Mouse (Mus musculus): Measurements from ENCODE around the gene Polr2e. TPM values are rescaled to one million over a fixed set of nuclear protein-coding genes. Genes with fewer than 3 reads are reported as not detected.
A peak's percentile ranks its signal among the peaks of the same experiment; 100 is the strongest.

The Polr2e gene
- polyA plus RNA-seq, 1 experiment from 2014 or later = 255 TPM

DNA sequence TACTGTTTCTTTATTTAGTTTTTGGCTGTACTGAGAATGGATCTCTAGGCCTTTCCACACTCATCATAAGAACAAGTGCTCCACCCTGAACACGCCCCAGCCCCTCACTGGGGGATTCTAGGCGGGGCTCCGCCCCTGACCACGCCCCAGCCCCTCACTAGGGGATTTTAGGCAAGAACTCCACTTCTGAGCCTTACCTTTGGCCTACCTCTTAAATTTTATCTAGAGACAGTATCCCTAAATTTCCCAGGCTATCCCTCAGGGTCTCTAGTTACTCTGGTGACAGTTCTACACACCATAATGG is 14.6 kb downstream of the Polr2e start:
- DNase-seq (ENCODE audit: low spot score) (no peak), ATAC-seq (replicated peaks; ENCODE audit: low FRiP score, low TSS enrichment, low read depth) (no peak)
- WGBS = 63% methylated on average over 4 of the region's 4 CpGs
- no peaks in the 10 kb centered on the region for H3K9me3 ChIP-seq (ENCODE audit: control insufficient read depth, low read length)
- H3K9ac ChIP-seq (ENCODE audit: low read length) = no peak overlapping the region
- H3K36me3 ChIP-seq (ENCODE audit: control insufficient read depth, insufficient read depth, low read length) = 0 out of 2 replicates have a peak, but pooled peaks cover 8% of the 10 kb centered on the region
- no peak overlapping the region for H3K4me3 ChIP-seq (ENCODE audit: low read depth, low read length)
- 0 out of 2 replicates have a peak, but pooled peaks cover 2% of the 10 kb centered on the region for H3K4me1 ChIP-seq (replicated peaks; ENCODE audit: control insufficient read depth, insufficient read depth, low read length)
- H3K27ac ChIP-seq (ENCODE audit: low read depth) = no peak overlapping the region
- no peaks in the 10 kb centered on the region for H3K27me3 ChIP-seq (replicated peaks; ENCODE audit: control insufficient read depth, insufficient read depth, low read length)
- H3K4me2 ChIP-seq (ENCODE audit: low read length) = no peak overlapping the region

DNA sequence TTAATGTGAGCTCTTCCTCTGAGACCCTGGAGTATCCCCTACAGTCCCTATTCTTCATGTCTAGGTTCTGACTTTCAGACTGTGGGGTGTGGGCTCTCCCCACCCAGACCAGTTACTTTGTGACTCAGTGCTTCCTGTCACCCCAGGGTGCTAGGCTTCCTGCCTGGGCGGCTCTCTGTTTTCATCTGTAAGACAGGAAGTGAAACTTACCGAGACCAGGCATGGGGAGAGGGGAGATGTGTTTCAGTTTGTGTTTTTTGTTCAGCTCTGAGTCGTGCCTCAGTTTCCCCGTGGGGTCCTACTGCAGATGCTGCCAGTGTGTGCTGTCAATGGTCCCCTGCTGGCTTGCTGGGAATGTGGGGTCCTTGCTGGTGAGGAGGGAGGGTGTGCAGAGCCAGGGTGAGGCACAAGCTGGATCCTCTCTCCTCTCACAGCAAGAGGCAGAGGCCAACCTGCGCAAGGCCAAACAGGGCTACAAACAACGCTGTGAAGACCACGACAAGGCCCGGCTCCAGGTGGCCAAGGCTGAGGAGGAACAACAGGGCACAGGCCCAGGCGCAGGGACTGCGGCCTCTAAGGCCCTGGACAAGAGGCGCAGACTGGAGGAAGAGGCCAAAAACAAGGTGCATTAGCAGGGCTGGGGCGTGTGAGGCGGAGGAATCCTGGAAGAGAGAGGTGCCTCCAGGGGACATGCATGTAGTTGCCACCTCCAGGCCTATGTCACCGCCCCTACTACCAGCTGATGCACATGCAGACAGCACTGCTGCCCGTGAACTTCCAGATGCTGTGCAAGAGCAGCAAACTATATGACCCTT is 15.2 kb downstream of the Polr2e start:
- Histone ChIP-seq H3K27ac (ENCODE audit: low read depth) (no peak overlapping the region), H3K9ac (ENCODE audit: low read length) (no peak overlapping the region), H3K36me3 (ENCODE audit: control insufficient read depth, insufficient read depth, low read length) (0 out of 2 replicates have a peak, but pooled peaks cover 8% of the 10 kb centered on the region), H3K4me2 (ENCODE audit: low read length) (no peak overlapping the region), H3K27me3 (replicated peaks; ENCODE audit: control insufficient read depth, insufficient read depth, low read length) (no peaks in the 10 kb centered on the region), H3K9me3 (ENCODE audit: control insufficient read depth, low read length) (no peaks in the 10 kb centered on the region), H3K4me1 (replicated peaks; ENCODE audit: control insufficient read depth, insufficient read depth, low read length) (0 out of 2 replicates have a peak, but pooled peaks cover 6% of the 10 kb centered on the region), H3K4me3 (ENCODE audit: low read depth, low read length) (no peak overlapping the region)
- 82% methylated on average over 15 of the region's 15 CpGs for WGBS
- DNase-seq (ENCODE audit: low spot score) (no peak), ATAC-seq (replicated peaks; ENCODE audit: low FRiP score, low TSS enrichment, low read depth) (no peak)

DNA sequence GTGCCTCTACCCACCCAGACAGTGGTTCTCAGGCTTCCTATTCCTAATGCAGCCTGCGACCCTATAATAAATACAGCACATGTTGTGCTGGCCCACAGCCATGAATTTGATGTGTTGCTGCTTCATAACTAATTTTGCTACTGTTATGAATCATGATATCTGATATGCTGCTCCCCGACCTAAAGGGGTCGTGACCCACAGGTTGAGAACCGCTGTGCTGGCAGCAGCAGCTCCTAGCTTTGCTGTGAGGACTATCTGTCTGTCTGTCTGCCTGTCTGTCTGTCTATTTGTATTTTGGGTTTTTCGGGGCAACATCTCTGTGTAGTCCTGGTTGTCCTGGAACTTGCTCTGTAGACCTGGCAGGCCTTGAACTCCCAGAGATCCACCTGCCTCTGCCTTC is 15.8 kb downstream of the Polr2e start:
- Histone ChIP-seq H3K27ac (ENCODE audit: low read depth) (no peak overlapping the region), H3K27me3 (replicated peaks; ENCODE audit: control insufficient read depth, insufficient read depth, low read length) (no peaks in the 10 kb centered on the region), H3K9me3 (ENCODE audit: control insufficient read depth, low read length) (no peaks in the 10 kb centered on the region), H3K36me3 (ENCODE audit: control insufficient read depth, insufficient read depth, low read length) (0 out of 2 replicates have a peak, but pooled peaks cover 4% of the 10 kb centered on the region), H3K4me3 (ENCODE audit: low read depth, low read length) (no peak overlapping the region), H3K9ac (ENCODE audit: low read length) (no peak overlapping the region), H3K4me2 (ENCODE audit: low read length) (no peak overlapping the region), H3K4me1 (replicated peaks; ENCODE audit: control insufficient read depth, insufficient read depth, low read length) (peaks cover 13% of the 10 kb centered on the region; the same call in 1 of the 2 replicates)
- DNase-seq (ENCODE audit: low spot score) (no peak), ATAC-seq (replicated peaks; ENCODE audit: low FRiP score, low TSS enrichment, low read depth) (no peak)
- 81% methylated on average over 5 of the region's 5 CpGs for WGBS

DNA sequence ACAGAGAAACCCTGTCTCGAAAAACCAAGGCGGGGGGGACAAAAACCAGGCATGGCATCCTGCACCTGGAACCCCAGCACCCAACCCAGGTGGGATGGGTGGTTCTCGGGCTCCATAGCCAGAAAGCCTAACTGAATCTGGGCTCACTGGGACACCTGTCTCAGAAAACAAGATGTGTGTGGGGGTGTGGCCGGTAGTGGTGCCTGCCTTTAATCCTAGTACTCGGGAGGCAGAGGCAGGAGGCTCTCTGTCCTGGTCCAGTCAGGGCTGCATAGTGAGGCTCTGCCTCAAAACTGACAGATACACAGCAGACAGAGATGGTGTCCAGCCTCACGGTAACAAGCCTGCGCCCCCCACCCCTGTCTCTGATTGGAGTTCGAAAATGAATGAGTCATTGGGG is 16.8 kb downstream of the Polr2e start:
- 97% methylated on average over 8 of the region's 8 CpGs for WGBS
- H3K9ac ChIP-seq (ENCODE audit: low read length) = no peak overlapping the region
- peaks cover 14% of the 10 kb centered on the region; the same call in 1 of the 2 replicates for H3K4me1 ChIP-seq (replicated peaks; ENCODE audit: control insufficient read depth, insufficient read depth, low read length)

DNA sequence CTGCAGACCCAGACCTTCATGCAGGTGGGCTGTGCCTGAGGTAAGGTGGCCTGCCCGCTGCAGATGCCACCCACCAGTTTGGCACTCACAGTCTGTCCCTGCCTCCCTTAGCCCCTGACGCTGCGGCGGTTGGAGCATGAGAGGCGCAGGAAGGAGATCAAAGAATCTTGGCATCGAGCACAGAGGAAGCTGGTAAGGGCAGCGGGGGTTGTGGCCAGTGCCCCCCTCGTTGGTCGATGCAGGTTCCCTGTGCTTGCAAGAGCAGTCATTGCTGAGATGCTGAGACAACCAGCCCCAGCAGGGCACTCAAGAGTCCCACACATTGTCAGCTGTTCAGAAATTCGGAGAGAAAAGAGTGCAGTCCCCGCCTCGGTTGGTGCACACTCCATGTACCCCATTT is 17.4 kb downstream of the Polr2e start:
- no peak for DNase-seq (ENCODE audit: low spot score)
- Histone ChIP-seq H3K9ac (ENCODE audit: low read length) (no peak overlapping the region), H3K36me3 (ENCODE audit: control insufficient read depth, insufficient read depth, low read length) (0 out of 2 replicates have a peak, but pooled peaks cover 3% of the 10 kb centered on the region), H3K4me2 (ENCODE audit: low read length) (no peak overlapping the region), H3K4me1 (replicated peaks; ENCODE audit: control insufficient read depth, insufficient read depth, low read length) (peaks cover 14% of the 10 kb centered on the region; the same call in 1 of the 2 replicates), H3K27me3 (replicated peaks; ENCODE audit: control insufficient read depth, insufficient read depth, low read length) (no peaks in the 10 kb centered on the region), H3K4me3 (ENCODE audit: low read depth, low read length) (no peak overlapping the region), H3K27ac (ENCODE audit: low read depth) (no peak overlapping the region), H3K9me3 (ENCODE audit: control insufficient read depth, low read length) (no peaks in the 10 kb centered on the region)
- no peak for ATAC-seq (replicated peaks; ENCODE audit: low FRiP score, low TSS enrichment, low read depth)
- 94% methylated on average over 12 of the region's 12 CpGs for WGBS

More for the DNA sequence above, 16.8 kb downstream of the Polr2e start:
- Histone ChIP-seq H3K27ac (ENCODE audit: low read depth) (no peak overlapping the region), H3K4me3 (ENCODE audit: low read depth, low read length) (no peak overlapping the region), H3K27me3 (replicated peaks; ENCODE audit: control insufficient read depth, insufficient read depth, low read length) (no peaks in the 10 kb centered on the region), H3K36me3 (ENCODE audit: control insufficient read depth, insufficient read depth, low read length) (0 out of 2 replicates have a peak, but pooled peaks cover 3% of the 10 kb centered on the region), H3K9me3 (ENCODE audit: control insufficient read depth, low read length) (no peaks in the 10 kb centered on the region), H3K4me2 (ENCODE audit: low read length) (no peak overlapping the region)
- ATAC-seq (replicated peaks; ENCODE audit: low FRiP score, low TSS enrichment, low read depth) = no peak
- no peak for DNase-seq (ENCODE audit: low spot score)

DNA sequence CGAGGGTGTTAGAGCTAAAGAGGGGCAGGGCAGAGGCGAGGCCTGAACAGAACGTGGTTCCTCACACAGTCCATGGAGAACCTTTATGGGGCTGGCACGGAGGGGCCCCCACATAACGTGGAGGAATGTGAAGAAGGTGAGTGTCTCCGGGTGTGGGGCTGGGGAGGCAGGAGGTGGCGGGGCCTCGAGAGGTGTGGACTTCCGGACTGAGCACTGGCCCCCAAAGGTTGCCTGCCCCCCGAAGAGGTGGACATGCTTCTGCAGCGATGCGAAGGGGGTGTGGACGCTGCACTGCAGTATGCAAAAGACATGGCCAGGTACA is 18.3 kb downstream of the Polr2e start:
- Histone ChIP-seq H3K4me2 (ENCODE audit: low read length) (no peak overlapping the region), H3K9ac (ENCODE audit: low read length) (no peak overlapping the region), H3K9me3 (ENCODE audit: control insufficient read depth, low read length) (no peaks in the 10 kb centered on the region), H3K4me1 (replicated peaks; ENCODE audit: control insufficient read depth, insufficient read depth, low read length) (peaks cover 14% of the 10 kb centered on the region; the same call in 1 of the 2 replicates), H3K4me3 (ENCODE audit: low read depth, low read length) (no peak overlapping the region), H3K27me3 (replicated peaks; ENCODE audit: control insufficient read depth, insufficient read depth, low read length) (0 out of 2 replicates have a peak, but pooled peaks cover under 1% of the 10 kb centered on the region), H3K27ac (ENCODE audit: low read depth) (no peak overlapping the region), H3K36me3 (ENCODE audit: control insufficient read depth, insufficient read depth, low read length) (0 out of 2 replicates have a peak, but pooled peaks cover 3% of the 10 kb centered on the region)
- DNase-seq (ENCODE audit: low spot score) (no peak), ATAC-seq (replicated peaks; ENCODE audit: low FRiP score, low TSS enrichment, low read depth) (no peak)
- 87% methylated on average over 13 of the region's 13 CpGs for WGBS

DNA sequence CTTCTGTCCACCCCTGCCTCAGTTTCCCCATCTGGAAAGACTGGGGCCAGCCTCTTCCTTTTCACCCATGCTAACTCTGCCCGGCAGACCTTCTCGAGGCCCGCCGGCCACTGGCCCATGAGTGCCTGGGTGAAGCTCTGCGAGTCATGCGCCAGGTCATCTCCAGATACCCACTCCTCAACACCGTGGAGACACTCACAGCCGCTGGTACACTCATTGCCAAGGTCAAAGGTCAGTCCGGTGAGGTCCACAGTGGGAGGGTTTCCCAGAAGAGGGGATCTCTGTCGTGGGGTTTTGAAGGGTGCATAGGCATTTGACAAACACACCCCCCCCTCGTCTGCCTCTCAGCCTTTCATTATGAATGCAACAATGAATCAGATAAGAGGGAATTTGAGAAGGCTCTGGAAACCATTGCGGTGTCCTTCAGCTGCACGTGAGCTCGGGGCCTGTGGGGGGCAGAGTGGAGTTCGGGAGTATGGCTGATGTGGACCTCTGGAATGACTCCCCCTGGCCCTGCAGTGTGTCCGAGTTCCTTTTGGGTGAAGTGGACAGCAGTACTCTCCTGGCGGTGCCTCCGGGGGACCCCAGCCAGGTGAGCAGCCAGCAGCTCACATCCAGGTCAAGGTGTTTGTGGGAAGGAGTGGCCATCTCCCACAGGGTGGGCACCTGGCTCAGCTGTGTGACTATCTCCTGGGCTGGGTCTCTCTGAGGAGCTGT is 18.8 kb downstream of the Polr2e start:
- DNase-seq (ENCODE audit: low spot score) (no peak), ATAC-seq (replicated peaks; ENCODE audit: low FRiP score, low TSS enrichment, low read depth) (no peak)
- H3K4me1 ChIP-seq (replicated peaks; ENCODE audit: control insufficient read depth, insufficient read depth, low read length) = peaks cover 14% of the 10 kb centered on the region; the same call in 1 of the 2 replicates
- peaks cover 4% of the 10 kb centered on the region; the same call in 1 of the 2 replicates for H3K27me3 ChIP-seq (replicated peaks; ENCODE audit: control insufficient read depth, insufficient read depth, low read length)
- H3K9me3 ChIP-seq (ENCODE audit: control insufficient read depth, low read length) = no peaks in the 10 kb centered on the region
- WGBS = 87% methylated on average over 18 of the region's 18 CpGs
- peak overlapping the region; percentile 47 for H3K4me2 ChIP-seq (ENCODE audit: low read length)
- H3K9ac ChIP-seq (ENCODE audit: low read length) = no peak overlapping the region
- no peak overlapping the region for H3K4me3 ChIP-seq (ENCODE audit: low read depth, low read length)
- 0 out of 2 replicates have a peak, but pooled peaks cover 3% of the 10 kb centered on the region for H3K36me3 ChIP-seq (ENCODE audit: control insufficient read depth, insufficient read depth, low read length)
- H3K27ac ChIP-seq (ENCODE audit: low read depth) = no peak overlapping the region

DNA sequence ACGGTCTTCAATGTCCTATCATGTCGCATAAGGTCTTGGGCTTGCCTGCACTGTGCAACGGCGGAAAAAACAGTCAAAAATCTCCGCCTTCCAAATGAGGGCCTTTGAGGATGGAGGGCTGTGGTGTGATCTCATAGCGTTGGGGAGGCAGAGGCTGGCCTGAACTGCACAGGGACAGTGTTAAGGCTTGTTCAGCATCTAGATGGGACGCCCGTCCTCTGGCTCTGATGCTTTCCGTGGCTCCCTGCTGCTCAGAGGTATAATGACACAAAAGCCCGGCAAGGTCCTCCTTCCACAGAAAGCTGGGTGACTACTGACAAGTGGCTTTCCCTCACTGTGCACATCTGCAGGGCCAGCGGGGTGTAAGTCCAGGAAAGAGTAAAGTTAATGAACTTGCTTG is 19.4 kb downstream of the Polr2e start:
- H3K4me1 ChIP-seq (replicated peaks; ENCODE audit: control insufficient read depth, insufficient read depth, low read length) = peaks cover 14% of the 10 kb centered on the region; the same call in 1 of the 2 replicates
- 0 out of 2 replicates have a peak, but pooled peaks cover 3% of the 10 kb centered on the region for H3K36me3 ChIP-seq (ENCODE audit: control insufficient read depth, insufficient read depth, low read length)
- H3K9me3 ChIP-seq (ENCODE audit: control insufficient read depth, low read length) = no peaks in the 10 kb centered on the region
- peak overlapping the region; percentile 53 for H3K9ac ChIP-seq (ENCODE audit: low read length)
- peak overlapping the region; percentile 27 for H3K4me3 ChIP-seq (ENCODE audit: low read depth, low read length)
- H3K27me3 ChIP-seq (replicated peaks; ENCODE audit: control insufficient read depth, insufficient read depth, low read length) = peaks cover 4% of the 10 kb centered on the region; the same call in 1 of the 2 replicates
- 35% methylated on average over 11 of the region's 11 CpGs for WGBS
- DNase-seq (ENCODE audit: low spot score) = no peak
- H3K4me2 ChIP-seq (ENCODE audit: low read length) = peak overlapping the region; percentile 47
- ATAC-seq (replicated peaks; ENCODE audit: low FRiP score, low TSS enrichment, low read depth) = no peak; the same call in 1 of the 2 replicates
- H3K27ac ChIP-seq (ENCODE audit: low read depth) = peak overlapping the region; percentile 52; the same call in 1 of the 2 replicates

Data from intestine, embryonic 14.5 days (tissue).